Comparison of ENCODE assay signal across 18 mouse cellular contexts in genomic region chr5:45062567-45062966, GRCm38 (mm10).
DNase-seq lines count a peak whose midpoint lies in the region; ATAC-seq lines count a peak whose summit lies in the region.
"Had no signal": no experiment of that assay in that cellular context is flagged by ENCODE, and none has a peak within 500 bp of the region (broad histone marks: within the 10 kb centered on the region; RNA-seq: fewer than 3 reads in every experiment).

No protein-coding gene starts in this region.

- no peaks in the 10 kb centered on the region for H3K4me1 ChIP-seq in forebrain, embryonic 16.5 days (replicated peaks; ENCODE audit: control insufficient read depth, insufficient read depth, low read length)
- H3K4me1 ChIP-seq: hindbrain, embryonic 13.5 days; liver, embryonic 12.5 days; midbrain, embryonic 12.5 days; neural tube, embryonic 13.5 days; stomach, embryonic 15.5 days had no signal

- no peak overlapping the region for H3K4me2 ChIP-seq in forebrain, embryonic 16.5 days (ENCODE audit: low read length)
- H3K4me2 ChIP-seq: hindbrain, embryonic 13.5 days; liver, embryonic 12.5 days; midbrain, embryonic 12.5 days; neural tube, embryonic 13.5 days; stomach, embryonic 15.5 days had no signal

- H3K36me3 ChIP-seq in forebrain, embryonic 16.5 days (ENCODE audit: control insufficient read depth, insufficient read depth), result no peaks in the 10 kb centered on the region
- H3K36me3 ChIP-seq: hindbrain, embryonic 13.5 days; liver, embryonic 12.5 days; midbrain, embryonic 12.5 days; neural tube, embryonic 13.5 days; stomach, embryonic 15.5 days had no signal

- 6% methylated on average over 2 of the region's 2 CpGs for WGBS in forebrain, embryonic 16.5 days

- H3K27me3 ChIP-seq in forebrain, embryonic 16.5 days (replicated peaks; ENCODE audit: control insufficient read depth, insufficient read depth, low read length), result no peaks in the 10 kb centered on the region
- H3K27me3 ChIP-seq: hindbrain, embryonic 13.5 days; liver, embryonic 12.5 days; midbrain, embryonic 12.5 days; neural tube, embryonic 13.5 days; stomach, embryonic 15.5 days had no signal

- no peak overlapping the region for H3K9ac ChIP-seq in forebrain, embryonic 16.5 days (replicated peaks; ENCODE audit: low read depth, low read length)
- H3K9ac ChIP-seq: hindbrain, embryonic 13.5 days; liver, embryonic 12.5 days; midbrain, embryonic 12.5 days; neural tube, embryonic 13.5 days; stomach, embryonic 15.5 days had no signal

- peak overlapping the region; percentile 56; the same call in 1 of the 2 replicates for H3K27ac ChIP-seq in forebrain, embryonic 16.5 days (ENCODE audit: low read length)
- H3K27ac ChIP-seq: hindbrain, embryonic 13.5 days; liver, embryonic 12.5 days; midbrain, embryonic 12.5 days; neural tube, embryonic 13.5 days; stomach, embryonic 15.5 days had no signal

- DNase-seq in left cerebral cortex, adult 11 months (ENCODE audit: low spot score), result peak; percentile 21
- DNase-seq in left cerebral cortex, postnatal 4 days, result no peak
- DNase-seq in layer of hippocampus, postnatal 36 days, result peak; percentile 14 to 18
- peak; percentile 29 for DNase-seq in right cerebral cortex, postnatal 25 days
- DNase-seq in c-Kit-positive CD71-positive TER-119-positive erythroid progenitor cells, embryonic 14.5 days (ENCODE audit: low spot score), result no peak
- no peak for DNase-seq in heart, postnatal 25 days (ENCODE audit: low spot score)
- DNase-seq: cerebellum, adult 9-11 months; gastrocnemius, postnatal 14 days; kidney, adult 18-20 months; lung, postnatal 14 days had no signal

- intact Hi-C loops in left cerebral cortex, postnatal 4 days (cut with DNase I), result no loop called here
- intact Hi-C loops in heart, postnatal 25 days (cut with DNase I), result no loop called here

- no peak overlapping the region for H3K4me3 ChIP-seq in forebrain, embryonic 16.5 days (replicated peaks; ENCODE audit: low read length)
- H3K4me3 ChIP-seq: erythroblast, embryonic 14.5 days; hindbrain, embryonic 13.5 days; liver, embryonic 12.5 days; midbrain, embryonic 12.5 days; neural tube, embryonic 13.5 days; stomach, embryonic 15.5 days had no signal

- H3K9me3 ChIP-seq in forebrain, embryonic 16.5 days (ENCODE audit: control insufficient read depth, low read length), result no peaks in the 10 kb centered on the region
- H3K9me3 ChIP-seq: hindbrain, embryonic 13.5 days; liver, embryonic 12.5 days; midbrain, embryonic 12.5 days; neural tube, embryonic 13.5 days; stomach, embryonic 15.5 days had no signal

- ATAC-seq in forebrain, embryonic 16.5 days, result peak; percentile 79
- no peak for ATAC-seq in monocyte, adult 5-6 weeks (replicated peaks; ENCODE audit: insufficient number of reproducible peaks, low FRiP score, low TSS enrichment, poor library complexity, severe bottlenecking)
- ATAC-seq: liver, embryonic 12.5 days had no signal

Comparison
In these comparisons a context has a peak if more than half of its experiments do, and no peak if none do; other contexts are left out.
1. DNase-seq: peak in left cerebral cortex, adult 11 months (single experiment), layer of hippocampus, postnatal 36 days (2 of 2) and right cerebral cortex, postnatal 25 days (single experiment); none in left cerebral cortex, postnatal 4 days (single experiment), c-Kit-positive CD71-positive TER-119-positive erythroid progenitor cells, embryonic 14.5 days (single experiment) and heart, postnatal 25 days (single experiment).